In the genomic region with DNA sequence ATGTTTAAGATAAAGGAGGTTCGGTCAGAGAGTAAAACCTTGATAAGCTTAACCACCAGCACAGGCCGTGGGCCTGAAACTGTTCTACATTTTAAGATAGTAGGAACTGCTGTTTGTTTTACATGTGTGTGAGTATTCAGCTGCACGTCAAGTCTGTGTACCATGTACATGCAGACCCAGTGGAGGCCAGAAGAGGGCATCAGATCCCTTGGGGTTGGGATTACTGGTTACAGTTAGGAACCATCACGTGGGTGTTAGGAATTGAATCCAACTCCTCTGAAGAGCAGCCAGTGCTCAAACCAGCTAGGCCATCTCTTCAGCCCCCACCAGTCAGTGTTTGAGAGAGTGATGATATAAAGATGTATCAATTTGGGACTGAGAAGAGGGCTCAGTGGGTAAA, we compare ENCODE assay signal across 8 mouse cellular contexts. TPM values are rescaled to one million over a fixed set of nuclear protein-coding genes. Genes with fewer than 3 reads are reported as not detected.
DNase-seq lines count a peak whose midpoint lies in the region; ATAC-seq and TF ChIP-seq lines count a peak whose summit lies in the region.

No protein-coding gene starts in this region.

- peaks cover 91% of the 10 kb centered on the region for H3K36me3 ChIP-seq in forebrain, embryonic 10.5 days (replicated peaks)
- peaks cover 71% of the 10 kb centered on the region for H3K36me3 ChIP-seq in forebrain, embryonic 12.5 days (replicated peaks)
- peaks cover 11% of the 10 kb centered on the region; the same call in 1 of the 2 replicates for H3K36me3 ChIP-seq in lung, postnatal 0 days (ENCODE audit: insufficient read depth, low read length)

- peak; percentile 21 for DNase-seq in forebrain, embryonic 10.5 days (ENCODE audit: extremely low spot score, low spot score)
- peak; percentile 73 for DNase-seq in NIH3T3 (ENCODE audit: low read depth)
- DNase-seq in cerebellum, postnatal 25 days, result peak; percentile 47 to 65
- DNase-seq in gastrocnemius, postnatal 14 days, result peak; percentile 64
- peak; percentile 56 for DNase-seq in layer of hippocampus, adult 9-10 months (ENCODE audit: low spot score)
- peak; percentile 66 for DNase-seq in lung, postnatal 0 days (ENCODE audit: low spot score)
- DNase-seq in spleen, adult 18-20 months, result peak; percentile 34 to 62

- H3K9ac ChIP-seq in forebrain, embryonic 12.5 days, result no peak overlapping the region
- H3K9ac ChIP-seq in lung, postnatal 0 days (replicated peaks; ENCODE audit: low read depth), result no peak overlapping the region

- H3K4me1 ChIP-seq in forebrain, embryonic 10.5 days, result no peaks in the 10 kb centered on the region
- H3K4me1 ChIP-seq in forebrain, embryonic 12.5 days, result no peaks in the 10 kb centered on the region
- no peaks in the 10 kb centered on the region for H3K4me1 ChIP-seq in lung, postnatal 0 days (ENCODE audit: insufficient read depth, low read depth, low read length)

- no peak overlapping the region for H3K4me3 ChIP-seq in forebrain, embryonic 10.5 days
- H3K4me3 ChIP-seq in forebrain, embryonic 12.5 days (replicated peaks), result no peak overlapping the region
- H3K4me3 ChIP-seq in lung, postnatal 0 days (ENCODE audit: low read depth, low read length), result no peak overlapping the region

- no peaks in the 10 kb centered on the region for H3K9me3 ChIP-seq in forebrain, embryonic 10.5 days
- H3K9me3 ChIP-seq in forebrain, embryonic 12.5 days, result no peaks in the 10 kb centered on the region
- H3K9me3 ChIP-seq in lung, postnatal 0 days (ENCODE audit: low read length), result no peaks in the 10 kb centered on the region

- 67% methylated on average over 4 of the region's 4 CpGs for WGBS in forebrain, embryonic 10.5 days
- WGBS in forebrain, embryonic 12.5 days, result 67% methylated on average over 4 of the region's 4 CpGs
- WGBS in lung, postnatal 0 days, result 52% methylated on average over 4 of the region's 4 CpGs

- H3K4me2 ChIP-seq in forebrain, embryonic 12.5 days, result no peak overlapping the region
- H3K4me2 ChIP-seq in lung, postnatal 0 days (replicated peaks; ENCODE audit: low read depth, low read length), result no peak overlapping the region

- no peak overlapping the region for H3K27ac ChIP-seq in forebrain, embryonic 10.5 days
- H3K27ac ChIP-seq in forebrain, embryonic 12.5 days, result no peak overlapping the region
- H3K27ac ChIP-seq in lung, postnatal 0 days (ENCODE audit: low read length), result no peak overlapping the region

- ATAC-seq in forebrain, embryonic 12.5 days (ENCODE audit: low FRiP score), result no peak
- peak; percentile 70 for ATAC-seq in lung, postnatal 0 days

- H3K27me3 ChIP-seq in forebrain, embryonic 10.5 days (ENCODE audit: poor library complexity, severe bottlenecking), result no peaks in the 10 kb centered on the region
- H3K27me3 ChIP-seq in forebrain, embryonic 12.5 days, result no peaks in the 10 kb centered on the region
- H3K27me3 ChIP-seq in lung, postnatal 0 days (replicated peaks; ENCODE audit: insufficient read depth, low read length), result no peaks in the 10 kb centered on the region

- intact Hi-C loops in gastrocnemius, postnatal 14 days (cut with DNase I; ENCODE audit: low total_unique reads), result loop anchor here (10.0 kb wide), 1 partner anchor 92 kb away; no protein-coding TSS in a partner anchor

- peak; percentile 87 for TF ChIP-seq CTCF in lung, postnatal 0 days (IDR thresholded peaks at IDR 0.05)

- TF ChIP-seq EP300 in lung, postnatal 0 days (IDR thresholded peaks at IDR 0.05), result no peak

RNA-seq across cellular contexts. Expression of gene Sav1, which starts 24.3 kb away (rescaled TPM):
- 2.0 and 3.4 TPM in 2 replicates for polyA plus RNA-seq in forebrain, embryonic 10.5 days (2016; fragmentation: Nextera tagmentation; extraction: Ambion mirVana)
- polyA plus RNA-seq in forebrain, embryonic 12.5 days (2016; fragmentation: Nextera tagmentation; extraction: Ambion mirVana), result 6.3 and 8.0 TPM in 2 replicates
- 10 to 100 TPM; 27.9 to 31.0 TPM for total RNA-seq in gastrocnemius, postnatal 14 days (2021)
- polyA plus RNA-seq in lung, postnatal 0 days (2015; fragmentation: Nextera tagmentation; extraction: Ambion mirVana), result 10.7 and 12.2 TPM in 2 replicates

Comparison
In these comparisons a context has a peak if more than half of its experiments do, and no peak if none do; other contexts are left out.
1. DNase-seq: peak in every context shown above with its lines; median percentile 73 in NIH3T3; 66 in lung, postnatal 0 days; 64 in gastrocnemius, postnatal 14 days; 56 in cerebellum, postnatal 25 days; 56 in layer of hippocampus, adult 9-10 months; 48 in spleen, adult 18-20 months; 21 in forebrain, embryonic 10.5 days.